Mouse (Mus musculus) retina, adult 2 months (tissue): ENCODE results near the gene Uqcrfs1.

Experiments used
- DNase-seq: peaks from one replicate; pipeline ENCODE4 v3.0.0-alpha.2; 2012; ENCODE audit warnings: low read depth, low spot score

Gene Uqcrfs1

GRCm38 (mm10) chr13:30544856-30545604 lies at the start of gene Uqcrfs1:
TSS of gene Uqcrfs1 (minus strand) at chr13:30545362.
- DNase-seq: peak; percentile 95

GRCm38 (mm10) chr13:30585786-30586185 lies 40.6 kb upstream of the Uqcrfs1 start:
- DNase-seq: no peak

- DNase-seq: no peak
Observed at GRCm38 (mm10) chr13:30582541-30582940, 37.4 kb upstream of the Uqcrfs1 start.

- no peak for DNase-seq
Observed at GRCm38 (mm10) chr13:30578806-30579205, 33.6 kb upstream of the Uqcrfs1 start.

DNA sequence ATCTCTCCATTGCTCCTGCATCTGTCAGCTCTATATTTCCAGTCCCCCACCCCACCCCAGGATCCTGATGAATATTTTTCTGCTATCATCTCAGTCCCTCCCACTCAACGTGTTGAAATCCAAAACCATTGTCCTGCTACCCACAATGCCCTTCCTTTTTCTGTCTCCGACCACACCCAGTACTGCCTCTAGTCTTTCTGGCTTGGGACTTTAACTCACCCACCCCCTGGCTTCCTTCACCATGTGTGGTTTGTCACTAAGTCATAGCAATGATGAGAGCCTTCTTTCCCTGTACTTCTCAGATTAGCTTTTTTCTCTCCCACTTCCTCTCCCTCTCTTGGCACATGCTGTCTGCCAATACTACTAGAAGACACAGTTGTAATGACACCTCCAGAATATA lies 31.7 kb upstream of the Uqcrfs1 start:
- no peak for DNase-seq

DNA sequence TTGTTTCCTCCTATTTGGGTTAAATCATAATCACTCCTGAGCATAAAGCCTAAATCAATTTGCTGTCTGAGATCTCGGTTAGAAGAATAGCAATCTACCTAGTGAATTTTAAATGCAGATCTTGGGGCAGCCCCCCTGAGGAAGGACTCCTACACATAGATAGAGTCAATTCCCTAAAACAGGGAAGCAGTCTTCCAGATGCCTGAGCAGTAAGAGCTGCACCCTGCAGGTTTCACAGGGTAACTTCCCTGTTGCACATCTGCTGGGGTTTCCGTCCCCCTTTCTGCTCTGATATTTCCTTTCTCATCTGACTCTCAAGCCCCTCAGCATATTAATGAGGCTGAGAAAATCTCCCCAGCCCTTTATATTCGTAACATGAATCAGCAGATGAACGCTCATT lies 27.8 kb upstream of the Uqcrfs1 start:
- DNase-seq: no peak

DNA sequence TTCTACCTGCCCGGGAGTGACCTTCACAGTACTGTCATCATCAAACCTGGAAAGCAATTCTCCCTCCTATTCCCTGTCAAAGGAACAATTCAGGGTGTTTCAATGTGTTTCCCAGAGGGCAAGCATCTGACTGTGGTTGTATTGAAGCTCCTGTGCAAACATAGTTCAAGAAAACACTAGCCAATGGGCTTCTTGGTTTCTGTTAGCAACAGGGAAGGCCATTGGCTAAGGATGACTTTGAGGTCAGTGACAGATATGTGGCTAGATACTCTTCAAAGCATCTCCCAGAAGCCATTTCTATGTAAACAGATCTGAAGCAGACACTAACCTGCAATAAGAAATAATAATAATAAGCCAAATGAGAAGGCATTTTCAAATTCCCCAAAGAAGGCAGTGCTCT lies 25.0 kb upstream of the Uqcrfs1 start:
- DNase-seq: no peak

- no peak for DNase-seq
Observed at GRCm38 (mm10) chr13:30567571-30567970, 22.4 kb upstream of the Uqcrfs1 start.

- no peak for DNase-seq
Observed at GRCm38 (mm10) chr13:30566767-30567166, 21.6 kb upstream of the Uqcrfs1 start.

DNA sequence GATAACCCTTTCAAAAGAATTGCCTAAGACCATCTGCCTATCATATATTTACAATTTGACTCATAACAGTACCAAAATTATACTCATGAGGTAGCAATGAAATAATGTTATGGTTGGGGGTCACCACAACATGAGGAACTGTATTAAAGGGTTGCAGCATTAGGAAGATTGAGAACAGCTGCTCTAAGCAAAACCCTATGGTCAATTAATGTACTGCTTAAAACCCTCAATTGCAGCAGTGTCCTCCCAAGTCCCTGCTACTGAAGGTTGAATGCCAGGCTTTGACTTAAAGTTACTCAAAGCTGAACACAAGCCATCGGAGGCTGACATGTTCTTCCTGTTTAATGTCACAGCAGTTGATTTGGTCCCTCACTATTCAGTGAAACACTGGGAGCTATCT lies 15.4 kb upstream of the Uqcrfs1 start:
- no peak for DNase-seq

DNA sequence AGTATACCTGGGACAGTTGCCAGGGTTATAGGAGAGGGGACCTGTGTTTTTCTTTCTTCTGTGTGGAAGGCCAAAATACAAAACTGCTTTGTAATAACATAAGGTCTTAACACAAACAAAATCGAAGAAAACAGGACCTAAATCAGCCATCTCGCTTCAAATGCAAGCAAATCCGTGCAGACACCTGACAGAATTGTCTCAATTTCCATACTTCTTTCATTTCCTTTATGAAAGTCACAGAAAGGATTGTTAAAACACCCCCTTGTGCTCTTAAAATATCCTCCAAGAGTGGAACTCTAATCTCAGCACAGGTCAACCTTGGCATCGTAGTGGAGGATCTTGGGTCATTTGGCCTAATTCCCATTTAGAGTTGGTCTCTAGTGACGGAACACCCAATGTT lies 14.9 kb upstream of the Uqcrfs1 start:
- DNase-seq: no peak

- DNase-seq: no peak
Observed at GRCm38 (mm10) chr13:30557751-30558150, 12.6 kb upstream of the Uqcrfs1 start.

DNA sequence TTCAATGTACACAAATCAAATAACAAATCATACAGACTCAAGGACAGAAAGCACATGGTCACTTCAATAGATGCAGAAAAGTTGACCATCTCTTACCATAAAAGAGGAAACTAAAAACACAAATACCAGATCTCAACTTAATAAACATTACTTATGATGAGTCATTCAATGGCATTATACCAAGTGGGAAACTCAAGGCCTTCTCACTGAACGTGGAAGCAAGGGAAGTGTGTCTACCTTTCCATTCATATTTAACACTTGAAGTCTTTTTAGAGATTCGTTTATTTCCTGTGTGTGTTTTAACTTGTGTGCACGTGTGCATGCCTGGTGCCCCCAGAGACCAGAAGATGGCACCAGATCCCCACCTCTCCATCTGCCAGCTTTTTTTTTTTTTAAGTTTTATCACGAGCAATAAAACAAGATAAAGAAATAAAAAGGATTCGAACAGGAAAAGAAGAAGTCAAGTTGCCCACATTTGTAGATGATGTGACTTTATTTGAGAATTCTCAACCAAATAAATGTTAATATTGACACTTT lies 8.0 kb upstream of the Uqcrfs1 start:
- DNase-seq: no peak

DNA sequence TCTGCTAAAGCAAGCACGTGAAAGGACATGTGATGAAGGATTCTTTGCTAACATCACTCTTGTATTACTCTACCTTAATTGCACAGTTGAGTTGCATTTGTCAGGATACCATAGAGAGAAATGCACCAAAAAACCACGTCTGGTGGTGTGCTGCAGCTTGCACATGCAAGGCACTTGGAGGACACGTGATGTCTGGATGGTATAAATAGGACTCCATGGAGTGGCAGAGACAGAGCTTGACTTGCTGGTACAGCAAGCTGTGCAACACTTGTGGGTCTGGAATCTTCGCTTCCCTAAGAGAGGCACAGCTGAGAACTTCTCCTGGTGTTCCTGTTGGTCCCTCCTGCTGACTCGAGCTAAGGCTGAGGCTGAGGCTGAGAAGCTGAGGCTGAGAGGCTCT lies 4.2 kb upstream of the Uqcrfs1 start:
- no peak for DNase-seq

DNA sequence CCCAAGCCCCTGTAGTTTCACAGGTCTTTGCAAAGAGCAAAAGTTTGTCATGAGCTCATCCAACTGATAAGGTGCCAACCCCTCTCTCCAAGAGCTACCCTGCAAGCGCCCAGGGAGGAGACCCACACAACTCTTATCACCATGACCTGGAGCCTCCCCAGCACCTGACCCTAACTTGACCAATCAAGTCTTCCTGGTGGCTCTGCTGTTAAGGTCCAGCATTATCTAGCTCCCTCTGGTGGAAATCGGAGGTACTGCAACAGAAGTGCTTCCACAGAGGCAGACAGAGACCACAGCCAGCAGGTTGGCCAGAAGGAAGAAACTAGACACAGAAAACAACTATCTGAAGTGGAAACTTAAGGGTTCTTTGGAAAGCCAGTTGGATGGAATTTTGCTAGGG lies 3.7 kb upstream of the Uqcrfs1 start:
- peak; percentile 61 for DNase-seq

- DNase-seq: peak; percentile 57
Observed at GRCm38 (mm10) chr13:30530761-30531160, 14.4 kb downstream of the Uqcrfs1 start.

- no peak for DNase-seq
Observed at GRCm38 (mm10) chr13:30524961-30525360, 20.2 kb downstream of the Uqcrfs1 start.

DNA sequence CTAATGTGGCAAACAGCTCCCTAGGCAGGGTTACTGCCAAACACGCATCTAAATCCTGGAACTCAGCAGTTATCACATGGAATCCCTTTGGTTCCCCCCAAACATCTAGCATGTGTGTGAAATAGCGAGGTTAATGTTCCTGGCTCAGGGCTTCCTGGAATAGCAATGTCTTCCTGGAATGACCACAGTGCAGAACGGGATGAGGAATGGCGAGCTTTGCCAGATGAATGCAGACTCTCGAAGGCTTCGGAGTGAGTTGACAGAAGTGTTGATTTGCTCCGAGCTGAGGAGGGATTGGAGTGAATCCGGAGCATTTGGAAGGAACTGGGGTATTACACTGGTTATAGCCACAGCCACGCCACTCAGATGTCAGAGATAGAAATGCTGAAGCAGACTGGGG lies 21.2 kb downstream of the Uqcrfs1 start:
- no peak for DNase-seq

- DNase-seq: no peak
Observed at GRCm38 (mm10) chr13:30523246-30523891, 21.8 kb downstream of the Uqcrfs1 start.

DNA sequence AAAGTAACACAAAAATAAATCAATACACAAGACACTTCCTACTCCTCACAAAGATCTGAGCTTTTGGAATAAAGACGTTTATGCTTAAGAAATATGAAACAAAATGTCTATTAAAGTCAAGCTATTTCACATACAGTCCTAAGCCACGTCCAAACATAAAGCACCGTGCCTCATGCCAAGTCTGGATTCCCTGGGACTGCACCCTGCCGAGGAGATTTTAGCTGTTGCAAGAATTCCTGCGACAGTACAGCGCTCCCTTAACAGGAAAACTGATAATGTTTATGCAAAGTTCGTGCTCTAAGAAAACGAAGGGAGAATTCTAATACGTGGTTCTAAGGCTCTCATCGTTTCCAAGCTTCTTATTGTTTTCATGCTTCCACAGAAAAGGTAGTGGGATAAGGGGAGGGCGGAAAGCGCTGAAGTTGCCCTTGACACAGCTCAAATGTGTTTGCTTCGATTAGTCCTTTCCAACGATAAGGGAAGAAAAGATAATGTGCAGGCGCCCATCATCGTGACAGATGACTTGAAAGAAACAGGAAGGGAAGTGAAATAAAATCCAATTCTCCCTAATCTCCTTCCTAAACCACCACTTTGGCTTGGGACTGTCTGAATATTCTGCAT lies 23.8 kb downstream of the Uqcrfs1 start:
- DNase-seq: no peak

DNA sequence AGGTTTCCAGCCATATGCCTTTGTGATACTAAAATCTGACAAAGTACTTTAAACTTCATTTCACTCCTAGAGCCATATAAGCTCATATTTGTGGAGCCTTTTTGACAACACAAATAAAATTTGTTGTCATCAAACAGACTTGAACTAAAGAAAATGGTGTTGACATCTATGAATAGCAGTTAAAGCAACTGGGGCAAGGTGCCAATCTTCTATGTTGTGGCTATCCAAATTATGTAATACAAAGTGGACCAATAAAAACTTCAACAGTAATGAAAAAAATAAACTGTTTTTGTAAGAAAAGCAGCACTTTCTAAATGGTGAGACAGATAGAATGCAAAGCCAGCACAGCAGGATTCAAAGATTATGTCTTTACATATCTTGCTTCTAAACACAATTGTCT lies 27.0 kb downstream of the Uqcrfs1 start:
- DNase-seq: no peak

GRCm38 (mm10) chr13:30507651-30508050 lies 37.5 kb downstream of the Uqcrfs1 start:
- DNase-seq: no peak
